Mouse (Mus musculus) MEL (cell line): ENCODE results near the gene Hax1.

ENCODE experiments used
- ETS1 ChIP-seq: IDR thresholded peaks from 2 replicates; pipeline ENCODE4 v1.6.1; 2012; ENCODE audit warnings: low read depth, mild to moderate bottlenecking, inconsistent platforms, low read length, improper control_type of control experiment, moderate library complexity
- MAZ ChIP-seq: IDR thresholded peaks from 2 replicates; pipeline ENCODE4 v1.6.1; 2012; ENCODE audit warnings: low read depth, mild to moderate bottlenecking, inconsistent platforms, low read length, improper control_type of control experiment
- POLR2A ChIP-seq, 2 experiments: IDR thresholded peaks; 2 replicates each; pipeline ENCODE4 v1.6.1; 2011 to 2012; ENCODE audit warnings: low read length in 2 of 2, mild to moderate bottlenecking in 2 of 2, control low read depth in 1 of 2, improper control_type of control experiment in 1 of 2, low read depth in 1 of 2, moderate library complexity in 1 of 2; ENCODE audit not compliant: control insufficient read depth in 1 of 2, insufficient read depth in 1 of 2, poor library complexity in 1 of 2
- ZNF384 ChIP-seq: IDR thresholded peaks from 2 replicates; pipeline ENCODE4 v1.6.1; 2012; ENCODE audit warnings: low read depth, mild to moderate bottlenecking, inconsistent platforms, low read length, improper control_type of control experiment

- TF ChIP-seq ZNF384 (no peak), MAZ (no peak), ETS1 (no peak), POLR2A (IDR thresholded peaks at IDR 0.05; ENCODE audit: control insufficient read depth in 1 of 2, insufficient read depth in 1 of 2, low read depth in 1 of 2, low read length in 2 of 2, poor library complexity in 1 of 2) (no peak)
Measured at GRCm38 (mm10) chr3:89962751-89963220, 35.8 kb downstream of the Hax1 start.
